Mouse (Mus musculus) neural tube, embryonic 14.5 days (tissue): ENCODE data around the gene Rbm33. TPM values are rescaled to one million over a fixed set of nuclear protein-coding genes. Genes with fewer than 3 reads are reported as not detected.

Source experiments
- ATAC-seq: fragments of 200-750 bp; cut with Nextera tagmentation; 2 replicates; pipeline ENCODE4 v1.8.0; 2017; ENCODE audit warnings: low read depth, mild to moderate bottlenecking, moderate TSS enrichment, moderate library complexity
- H3K27ac ChIP-seq: fragments of 300-500 bp; sonication (generic); 2 replicates; pipeline ENCODE4 v1.5.1; 2014; ENCODE audit warnings: low read depth, mild to moderate bottlenecking, control low read depth, low read length, moderate library complexity, mixed read lengths
- H3K27me3 ChIP-seq: fragments of 300-500 bp; sonication (generic); 2 replicates; pipeline ENCODE4 v1.6.1; 2014; ENCODE audit warnings: low read length; ENCODE audit not compliant: control insufficient read depth, insufficient read depth
- H3K36me3 ChIP-seq: fragments of 300-500 bp; sonication (generic); 2 replicates; pipeline ENCODE4 v1.6.1; 2014; ENCODE audit warnings: low read length, mixed read lengths; ENCODE audit not compliant: control insufficient read depth, insufficient read depth
- H3K4me1 ChIP-seq: fragments of 300-500 bp; sonication (generic); 2 replicates; pipeline ENCODE4 v1.6.1; 2014; ENCODE audit warnings: low read length; ENCODE audit not compliant: control insufficient read depth, insufficient read depth
- H3K4me2 ChIP-seq: fragments of 300-500 bp; sonication (generic); 2 replicates; pipeline ENCODE4 v1.6.1; 2014; ENCODE audit warnings: mild to moderate bottlenecking, low read depth, low read length, control low read depth
- H3K4me3 ChIP-seq: fragments of 300-500 bp; sonication (generic); 2 replicates; pipeline ENCODE4 v1.5.1; 2014; ENCODE audit warnings: low read depth, low read length, control low read depth, mixed read lengths
- H3K9ac ChIP-seq: fragments of 300-500 bp; sonication (generic); replicated peaks from 2 replicates; pipeline ENCODE4 v1.6.1; 2014; ENCODE audit warnings: low read depth, mild to moderate bottlenecking, control low read depth, low read length, mixed read lengths
- H3K9me3 ChIP-seq: fragments of 300-500 bp; sonication (generic); 2 replicates; pipeline ENCODE4 v1.6.1; 2016; ENCODE audit warnings: low read length; ENCODE audit not compliant: control insufficient read depth
- WGBS: fragments of 180-500 bp; shearing (Covaris S2); extraction: QIAGEN DNeasy Blood & Tissue Kit; methylation state at CpG from one replicate; pipeline ENCODE4 v1.1.7; 2014; 5-methylcytosine and 5-hydroxymethylcytosine counted together
- polyA plus RNA-seq: library from polyadenylated mRNA; unstranded; fragments of >200 nt; fragmentation: Nextera tagmentation; extraction: Ambion mirVana; gene quantifications from 2 replicates; pipeline ENCODE4 v1.2.1, GENCODE M21; 2014

The Rbm33 gene
- polyA plus RNA-seq, 1 experiment from 2014 or later, result 26.6 TPM

GRCm38 (mm10) chr5:28293990-28294389 is 22.9 kb upstream of the Rbm33 start:
- Histone ChIP-seq H3K27ac (no peak overlapping the region), H3K4me2 (no peak overlapping the region), H3K27me3 (no peaks in the 10 kb centered on the region), H3K9me3 (no peaks in the 10 kb centered on the region), H3K4me3 (no peak overlapping the region), H3K9ac (no peak overlapping the region), H3K4me1 (no peaks in the 10 kb centered on the region), H3K36me3 (no peaks in the 10 kb centered on the region)
- WGBS, result 9% methylated on average over 6 of the region's 6 CpGs
- ATAC-seq, result no peak; the same call in 1 of the 2 replicates

- no peak overlapping the region for H3K4me3 ChIP-seq
- no peak overlapping the region for H3K27ac ChIP-seq
- H3K27me3 ChIP-seq, result no peaks in the 10 kb centered on the region
- H3K4me1 ChIP-seq, result no peaks in the 10 kb centered on the region
- H3K9me3 ChIP-seq, result no peaks in the 10 kb centered on the region
- H3K4me2 ChIP-seq, result no peak overlapping the region
- no peaks in the 10 kb centered on the region for H3K36me3 ChIP-seq
- no peak for ATAC-seq
- 86% methylated on average over 5 of the region's 5 CpGs for WGBS
- no peak overlapping the region for H3K9ac ChIP-seq
Observed at GRCm38 (mm10) chr5:28298161-28298560, 18.8 kb upstream of the Rbm33 start.

GRCm38 (mm10) chr5:28298693-28299092 is 18.2 kb upstream of the Rbm33 start:
- WGBS, result 80% methylated on average over 3 of the region's 3 CpGs
- H3K9me3 ChIP-seq, result no peaks in the 10 kb centered on the region

GRCm38 (mm10) chr5:28299346-28299745 is 17.6 kb upstream of the Rbm33 start:
- H3K27ac ChIP-seq, result no peak overlapping the region
- H3K4me2 ChIP-seq, result no peak overlapping the region
- H3K4me3 ChIP-seq, result no peak overlapping the region
- no peaks in the 10 kb centered on the region for H3K27me3 ChIP-seq
- H3K36me3 ChIP-seq, result no peaks in the 10 kb centered on the region
- no peaks in the 10 kb centered on the region for H3K9me3 ChIP-seq
- no peak for ATAC-seq
- no peak overlapping the region for H3K9ac ChIP-seq
- 82% methylated on average over 6 of the region's 6 CpGs for WGBS
- H3K4me1 ChIP-seq, result no peaks in the 10 kb centered on the region

More at GRCm38 (mm10) chr5:28298693-28299092, 18.2 kb upstream of the Rbm33 start:
- H3K36me3 ChIP-seq, result no peaks in the 10 kb centered on the region
- ATAC-seq, result no peak
- no peak overlapping the region for H3K27ac ChIP-seq
- no peak overlapping the region for H3K4me3 ChIP-seq
- H3K9ac ChIP-seq, result no peak overlapping the region
- no peaks in the 10 kb centered on the region for H3K4me1 ChIP-seq
- no peaks in the 10 kb centered on the region for H3K27me3 ChIP-seq
- no peak overlapping the region for H3K4me2 ChIP-seq

DNA sequence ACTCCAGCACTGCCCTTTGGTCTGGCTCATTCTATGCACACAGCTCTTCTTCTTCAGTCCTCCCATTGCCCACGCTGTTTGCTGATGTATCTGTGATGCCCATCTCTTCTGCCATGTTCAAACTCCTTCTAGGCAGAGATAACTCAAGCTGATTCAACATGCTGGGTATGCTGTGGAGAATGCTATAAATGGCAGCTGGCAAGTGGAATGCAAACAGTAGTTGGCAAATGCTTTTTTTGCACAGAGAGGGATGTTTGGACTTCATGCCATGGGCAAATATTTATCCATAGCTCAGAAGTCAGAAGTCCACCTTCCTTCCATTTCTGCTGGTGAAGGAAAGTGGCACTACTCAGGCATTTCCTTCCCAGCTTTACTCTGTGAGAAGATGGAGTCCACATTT is 14.2 kb upstream of the Rbm33 start:
- no peak overlapping the region for H3K9ac ChIP-seq
- no peak for ATAC-seq
- WGBS, result 81% methylated on average over 1 of the region's 1 CpGs

GRCm38 (mm10) chr5:28304551-28304950 is 12.4 kb upstream of the Rbm33 start:
- ATAC-seq, result no peak

More for the DNA sequence above, 14.2 kb upstream of the Rbm33 start:
- H3K27ac ChIP-seq, result no peak overlapping the region
- no peaks in the 10 kb centered on the region for H3K36me3 ChIP-seq
- H3K4me2 ChIP-seq, result no peak overlapping the region
- H3K4me3 ChIP-seq, result no peak overlapping the region
- no peaks in the 10 kb centered on the region for H3K4me1 ChIP-seq
- no peaks in the 10 kb centered on the region for H3K27me3 ChIP-seq
- no peaks in the 10 kb centered on the region for H3K9me3 ChIP-seq

GRCm38 (mm10) chr5:28315526-28315925 is 1.4 kb upstream of the Rbm33 start:
- Histone ChIP-seq H3K36me3 (no peaks in the 10 kb centered on the region), H3K4me3 (no peak overlapping the region), H3K4me2 (no peak overlapping the region), H3K9me3 (no peaks in the 10 kb centered on the region), H3K9ac (no peak overlapping the region), H3K4me1 (peaks cover 25% of the 10 kb centered on the region), H3K27me3 (no peaks in the 10 kb centered on the region; the same call in 1 of the 2 replicates), H3K27ac (no peak overlapping the region)
- no peak for ATAC-seq
- WGBS, result 88% methylated on average over 8 of the region's 8 CpGs

More at GRCm38 (mm10) chr5:28304551-28304950, 12.4 kb upstream of the Rbm33 start:
- Histone ChIP-seq H3K4me1 (no peaks in the 10 kb centered on the region), H3K36me3 (no peaks in the 10 kb centered on the region), H3K9ac (no peak overlapping the region), H3K4me2 (no peak overlapping the region), H3K9me3 (no peaks in the 10 kb centered on the region), H3K27ac (no peak overlapping the region), H3K27me3 (no peaks in the 10 kb centered on the region), H3K4me3 (no peak overlapping the region)

DNA sequence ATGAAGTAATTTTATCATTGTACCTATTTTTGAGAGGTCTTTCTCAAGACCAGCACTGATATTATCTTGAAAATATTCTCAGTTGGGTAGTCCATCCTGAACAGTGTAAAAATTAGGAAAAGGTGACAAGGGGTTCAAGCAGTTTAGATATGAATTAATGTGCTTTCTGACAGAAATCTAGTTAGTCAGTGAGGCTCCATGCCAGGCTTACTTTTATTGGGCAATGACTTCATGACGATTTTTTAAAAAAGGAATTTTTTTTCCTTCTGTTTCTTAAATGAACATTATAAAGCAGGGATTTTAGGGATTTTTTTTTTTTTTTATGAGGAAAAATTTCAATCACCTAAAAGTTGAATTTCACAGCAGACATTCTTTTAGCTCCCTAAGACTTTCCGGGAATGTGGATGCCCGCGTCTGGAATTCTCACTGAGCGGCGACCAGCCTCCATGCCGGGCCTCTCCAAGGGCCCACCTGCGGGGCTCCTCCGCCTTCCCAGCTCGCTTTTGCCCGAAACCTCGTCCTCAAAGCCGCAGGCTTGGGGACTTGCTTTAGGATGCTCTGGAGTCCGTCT is 685 bp upstream of the Rbm33 start:
- Histone ChIP-seq H3K4me3 (peak overlapping the region; percentile 96), H3K36me3 (no peaks in the 10 kb centered on the region), H3K27ac (peak overlapping the region; percentile 100), H3K9ac (peak overlapping the region; percentile 99), H3K4me2 (peak overlapping the region; percentile 80), H3K27me3 (no peaks in the 10 kb centered on the region; the same call in 1 of the 2 replicates), H3K4me1 (peaks cover 28% of the 10 kb centered on the region), H3K9me3 (no peaks in the 10 kb centered on the region)
- ATAC-seq, result no peak; the same call in 1 of the 2 replicates
- under 1% methylated on average over 14 of the region's 14 CpGs for WGBS

DNA sequence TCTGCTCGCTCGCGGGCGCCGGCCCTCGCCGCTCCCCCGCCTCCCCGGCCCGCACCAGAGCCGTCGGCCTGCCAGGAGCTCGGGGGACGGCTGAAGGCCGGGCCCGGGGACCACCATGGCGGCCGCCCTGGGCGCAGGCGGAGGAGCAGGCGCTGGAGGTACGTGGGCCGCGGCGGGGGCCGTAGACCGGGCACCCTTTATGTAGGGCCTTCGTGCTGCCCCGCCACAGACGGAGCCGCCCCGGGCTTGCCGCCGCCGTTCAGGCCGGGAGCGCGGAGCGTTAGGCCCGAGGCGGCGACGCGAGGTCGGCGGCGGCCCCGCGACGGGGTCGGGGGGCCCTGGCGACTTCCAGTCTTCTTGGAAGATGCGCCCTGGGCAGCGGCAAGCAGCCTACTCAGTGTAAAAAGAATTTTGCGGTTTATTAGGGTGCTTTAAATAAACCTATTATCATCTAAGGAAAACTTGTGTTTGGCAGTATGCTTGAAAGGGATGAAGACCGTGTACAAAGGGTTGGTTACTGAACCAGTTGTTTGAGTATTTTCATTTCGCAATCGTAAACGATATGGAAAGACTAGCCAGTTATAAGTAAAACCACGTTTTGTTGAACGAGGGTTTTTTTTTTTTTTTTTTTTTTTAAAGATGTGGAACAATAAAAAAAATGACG is 464 bp downstream of the Rbm33 start:
- WGBS, result under 1% methylated on average over 52 of the region's 62 CpGs
- H3K36me3 ChIP-seq, result no peaks in the 10 kb centered on the region
- peak overlapping the region; percentile 96 for H3K4me3 ChIP-seq
- peak overlapping the region; percentile 80 for H3K4me2 ChIP-seq
- H3K9me3 ChIP-seq, result no peaks in the 10 kb centered on the region
- H3K4me1 ChIP-seq, result peaks cover 28% of the 10 kb centered on the region
- no peak; the same call in 1 of the 2 replicates for ATAC-seq
- peak overlapping the region; percentile 99 for H3K9ac ChIP-seq
- peak overlapping the region; percentile 100 for H3K27ac ChIP-seq
- H3K27me3 ChIP-seq, result no peaks in the 10 kb centered on the region; the same call in 1 of the 2 replicates
